In the genomic region with DNA sequence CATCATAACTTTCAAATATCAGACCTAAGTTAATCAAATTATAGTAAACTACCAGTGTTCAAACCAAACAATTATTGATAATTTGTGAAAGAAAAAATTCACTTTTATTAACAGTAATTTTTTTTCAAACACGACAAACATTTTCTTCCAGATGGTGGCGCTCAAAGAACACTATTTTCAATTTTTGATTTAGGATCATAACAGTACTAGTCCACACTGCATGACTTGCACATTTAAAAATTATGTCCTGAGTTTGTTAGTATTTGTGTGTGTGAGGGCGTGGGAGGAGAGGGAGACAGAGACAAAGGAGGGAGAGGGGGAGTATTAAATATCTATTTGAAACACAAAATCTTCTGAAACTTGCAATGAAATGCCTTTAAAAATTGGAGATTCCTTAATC, we compare ENCODE assay signal across 8 mouse cellular contexts.
DNase-seq lines count a peak whose midpoint lies in the region; ATAC-seq and TF ChIP-seq lines count a peak whose summit lies in the region.

No protein-coding gene starts in this region.

- in situ Hi-C loops in ES-E14 (cut with MboI; ENCODE audit: low sequenced_read_pairs in 2 of 2, unreplicated experiment in 2 of 2): no loop called here

- no peaks in the 10 kb centered on the region for H3K36me3 ChIP-seq in ES-E14 (ENCODE audit: control insufficient read depth, insufficient read depth, low read length, poor library complexity, severe bottlenecking)

- H3K27ac ChIP-seq in left cerebral cortex, adult 2 months: no peak overlapping the region
- no peak overlapping the region for H3K27ac ChIP-seq in ES-E14 (ENCODE audit: insufficient read depth, low read depth, low read length, poor library complexity, severe bottlenecking)
- no peak overlapping the region; the same call in 1 of the 2 replicates for H3K27ac ChIP-seq in layer of hippocampus, adult 2 months

- H3K4me1 ChIP-seq in ES-E14 (ENCODE audit: control insufficient read depth in 2 of 2, insufficient read depth in 2 of 2, low read length in 2 of 2, poor library complexity in 1 of 2): no peaks in the 10 kb centered on the region

- no peaks in the 10 kb centered on the region for H3K9me3 ChIP-seq in ES-E14 (ENCODE audit: control insufficient read depth, insufficient read depth, low read depth, low read length)

- no peak overlapping the region for H3K4me3 ChIP-seq in left cerebral cortex, adult 2 months
- H3K4me3 ChIP-seq in ES-E14 (ENCODE audit: insufficient read depth in 1 of 2, low read depth in 1 of 2, low read length in 2 of 2, poor library complexity in 1 of 2, severe bottlenecking in 1 of 2): peak overlapping the region in 1 of 2 experiments; percentile 35; a peak in 1 of 4 replicates
- no peak overlapping the region for H3K4me3 ChIP-seq in layer of hippocampus, adult 2 months

- no peak overlapping the region for H3K9ac ChIP-seq in ES-E14 (ENCODE audit: insufficient read depth, low read depth, low read length, poor library complexity, severe bottlenecking)

- intact Hi-C loops in left cerebral cortex, adult 2 months (cut with DNase I): no loop called here
- intact Hi-C loops in left cerebral cortex, postnatal 4 days (cut with DNase I): no loop called here

- DNase-seq in frontal cortex, postnatal 25 days (ENCODE audit: low spot score in 2 of 2): no peak
- peak in 1 of 2 experiments; percentile 13 for DNase-seq in left cerebral cortex, adult 2 months (ENCODE audit: extremely low spot score in 1 of 2, low spot score in 2 of 2)
- no peak for DNase-seq in left cerebral cortex, postnatal 4 days
- peak; percentile 9 for DNase-seq in ES-E14 (ENCODE audit: low read depth, low spot score)
- peak; percentile 35 to 53 for DNase-seq in layer of hippocampus, adult 2 months (ENCODE audit: low spot score in 2 of 2)
- no peak for DNase-seq in thymus, postnatal 14 days

- peak; percentile 52; the same call in 1 of the 2 replicates for ATAC-seq in frontal cortex, adult (ENCODE audit: low TSS enrichment)
- no peak for ATAC-seq in monocyte, adult 5-6 weeks (replicated peaks; ENCODE audit: insufficient number of reproducible peaks, low FRiP score, low TSS enrichment, poor library complexity, severe bottlenecking)

- peak; percentile 61 for TF ChIP-seq CTCF in left cerebral cortex, adult 2 months (IDR thresholded peaks at IDR 0.05)
- peak; percentile 82 for TF ChIP-seq CTCF in layer of hippocampus, adult 2 months (conservative IDR thresholded peaks at IDR 0.05)

TF ChIP-seq in ES-E14, 5 proteins besides CTCF, POLR2A, EP300 and RAD21:
- TF ChIP-seq ZC3H11A (IDR thresholded peaks at IDR 0.05; ENCODE audit: borderline replicate concordance, low read depth, low read length) (peak; percentile 53; the same call in 1 of the 2 replicates), CHD2 (IDR thresholded peaks at IDR 0.05; ENCODE audit: low read depth, low read length) (no peak), MAFK (IDR thresholded peaks at IDR 0.05; ENCODE audit: insufficient read depth, low read depth, low read length) (0 out of 2 replicates have a peak, but pooled peaks have one; percentile 23), ZNF384 (IDR thresholded peaks at IDR 0.05; ENCODE audit: low read depth, low read length) (peak; percentile 51; the same call in 1 of the 2 replicates), HCFC1 (IDR thresholded peaks at IDR 0.05; ENCODE audit: borderline replicate concordance, insufficient read depth, low read length) (no peak)

Comparison
In these comparisons a context has a peak if more than half of its experiments do, and no peak if none do; other contexts are left out.
1. DNase-seq: peak in ES-E14 (single experiment) and layer of hippocampus, adult 2 months (2 of 2); none in frontal cortex, postnatal 25 days (0 of 2), left cerebral cortex, postnatal 4 days (single experiment) and thymus, postnatal 14 days (single experiment).